Mouse (Mus musculus): Measurements from ENCODE around the gene Duxbl1. TPM values are rescaled to one million over a fixed set of nuclear protein-coding genes. Genes with fewer than 3 reads are reported as not detected.
"Not testable (repeated sequence)": the region's sequence is repeated elsewhere in the genome, so short reads cannot be mapped to it uniquely, and the experiment has no call there.

Duxbl1 gene
- polyA plus RNA-seq, 1 experiment from 2014 or later = 0.62 TPM

DNA sequence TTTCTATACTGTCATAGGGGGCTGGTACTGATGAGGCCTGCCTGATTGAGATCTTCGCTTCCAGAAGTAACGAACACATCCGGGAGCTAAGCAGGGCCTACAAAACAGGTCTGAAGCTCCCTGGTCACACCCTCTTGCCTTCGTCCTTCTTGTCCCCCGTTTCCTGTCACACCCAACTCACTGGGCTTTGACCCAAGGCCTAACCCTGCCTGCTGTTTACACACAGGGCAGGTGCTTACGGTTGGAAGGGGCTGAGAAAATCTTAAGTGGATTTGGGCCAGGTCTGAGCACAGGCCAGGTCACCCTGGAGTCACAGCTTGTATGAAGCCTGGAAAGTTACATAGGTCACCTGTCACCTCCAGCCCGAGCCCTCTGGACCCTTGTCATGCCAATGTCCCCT, 38.0 kb downstream of the Duxbl1 start:
- H3K27ac ChIP-seq (replicated peaks in 1 of 2; ENCODE audit: control insufficient read depth in 1 of 2, insufficient read depth in 1 of 2, low read depth in 2 of 2, low read length in 2 of 2); H3K36me3 ChIP-seq (ENCODE audit: control insufficient read depth, insufficient read depth, low read length); H3K9ac ChIP-seq (ENCODE audit: low read length); H3K4me2 ChIP-seq (ENCODE audit: low read length); H3K9me3 ChIP-seq (ENCODE audit: control insufficient read depth, low read length); H3K4me3 ChIP-seq (ENCODE audit: control insufficient read depth in 1 of 2, insufficient read depth in 1 of 2, low read depth in 1 of 2, low read length in 2 of 2); H3K27me3 ChIP-seq (ENCODE audit: control insufficient read depth, insufficient read depth, low read length); H3K4me1 ChIP-seq (ENCODE audit: control insufficient read depth in 2 of 2, insufficient read depth in 2 of 2, low read length in 2 of 2); ATAC-seq (ENCODE audit: insufficient number of reproducible peaks, insufficient read depth, low FRiP score, low read depth): not testable (repeated sequence)
- no CpG with 5 or more reads among the region's 7 CpGs for WGBS

DNA sequence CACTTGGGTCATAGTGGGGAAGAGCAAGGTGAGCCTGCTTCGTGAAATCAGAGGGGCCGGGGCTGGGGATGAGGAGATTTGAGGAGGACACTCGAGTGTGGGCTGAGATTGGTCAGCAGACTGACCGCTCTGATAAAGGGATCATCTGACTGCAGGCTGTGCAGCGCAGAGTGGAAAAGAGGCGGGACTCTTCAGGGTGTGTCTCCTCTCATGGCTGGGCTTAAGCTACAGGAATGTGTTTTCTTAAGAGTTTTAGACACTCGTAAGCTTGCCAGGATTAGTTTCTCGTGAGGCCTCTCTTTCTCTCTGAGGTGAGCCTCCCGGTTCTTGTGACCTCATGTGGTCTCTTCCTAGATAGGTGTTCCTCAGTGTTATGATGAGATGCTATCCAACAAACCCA, 43.2 kb downstream of the Duxbl1 start:
- ATAC-seq (ENCODE audit: insufficient number of reproducible peaks, insufficient read depth, low FRiP score, low read depth); H3K4me2 ChIP-seq (ENCODE audit: low read length); H3K36me3 ChIP-seq (ENCODE audit: control insufficient read depth, insufficient read depth, low read length); H3K4me3 ChIP-seq (ENCODE audit: control insufficient read depth in 1 of 2, insufficient read depth in 1 of 2, low read depth in 1 of 2, low read length in 2 of 2); H3K9ac ChIP-seq (ENCODE audit: low read length); H3K27me3 ChIP-seq (ENCODE audit: control insufficient read depth, insufficient read depth, low read length); H3K9me3 ChIP-seq (ENCODE audit: control insufficient read depth, low read length); H3K27ac ChIP-seq (replicated peaks in 1 of 2; ENCODE audit: control insufficient read depth in 1 of 2, insufficient read depth in 1 of 2, low read depth in 2 of 2, low read length in 2 of 2); H3K4me1 ChIP-seq (ENCODE audit: control insufficient read depth in 2 of 2, insufficient read depth in 2 of 2, low read length in 2 of 2): not testable (repeated sequence)
- WGBS = no CpG with 5 or more reads among the region's 9 CpGs

DNA sequence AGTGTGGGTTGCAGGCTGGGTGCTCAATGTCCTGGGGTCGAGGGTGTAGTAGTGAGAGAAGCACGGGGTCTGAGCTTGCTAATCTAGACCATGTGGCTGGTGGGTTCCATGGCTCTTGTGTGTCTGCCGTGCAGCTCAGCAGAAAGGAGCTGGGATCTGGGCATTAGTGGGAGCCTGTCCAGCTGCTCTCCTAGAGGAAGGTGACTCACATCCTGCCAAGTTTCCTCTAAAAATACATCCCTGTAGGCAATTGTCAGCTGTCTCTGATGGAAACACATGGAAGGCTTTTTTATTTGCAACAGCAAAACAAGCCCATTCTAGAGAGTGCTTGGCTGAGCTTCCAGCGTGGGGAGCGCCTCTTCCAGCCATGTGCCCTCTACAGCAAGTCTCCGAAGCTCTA, 44.5 kb downstream of the Duxbl1 start:
- ATAC-seq (ENCODE audit: insufficient number of reproducible peaks, insufficient read depth, low FRiP score, low read depth); H3K36me3 ChIP-seq (ENCODE audit: control insufficient read depth, insufficient read depth, low read length); H3K9ac ChIP-seq (ENCODE audit: low read length); H3K4me1 ChIP-seq (ENCODE audit: control insufficient read depth in 2 of 2, insufficient read depth in 2 of 2, low read length in 2 of 2); H3K27ac ChIP-seq (replicated peaks in 1 of 2; ENCODE audit: control insufficient read depth in 1 of 2, insufficient read depth in 1 of 2, low read depth in 2 of 2, low read length in 2 of 2); H3K9me3 ChIP-seq (ENCODE audit: control insufficient read depth, low read length); H3K27me3 ChIP-seq (ENCODE audit: control insufficient read depth, insufficient read depth, low read length); H3K4me2 ChIP-seq (ENCODE audit: low read length); H3K4me3 ChIP-seq (ENCODE audit: control insufficient read depth in 1 of 2, insufficient read depth in 1 of 2, low read depth in 1 of 2, low read length in 2 of 2): not testable (repeated sequence)
- no CpG with 5 or more reads among the region's 6 CpGs for WGBS

DNA sequence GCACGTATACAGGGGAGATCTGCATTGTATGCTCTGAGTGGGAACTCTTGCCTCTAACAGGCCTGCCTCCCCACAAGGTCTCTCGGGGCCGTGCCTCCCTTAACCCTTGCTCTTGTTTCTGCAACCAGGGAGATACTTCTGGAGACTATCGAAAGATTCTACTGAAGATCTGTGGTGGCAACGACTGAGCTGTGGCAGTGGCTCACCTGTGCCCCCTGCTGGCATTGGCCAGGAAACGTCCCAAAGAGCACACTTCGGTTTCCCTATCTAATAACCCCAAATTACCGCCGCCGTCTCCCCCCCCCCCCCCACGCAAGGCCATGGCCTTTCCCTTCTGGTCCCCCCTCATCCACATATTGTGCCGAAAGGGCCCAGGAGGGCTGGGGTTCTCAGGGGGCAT, 47.3 kb downstream of the Duxbl1 start:
- H3K4me3 ChIP-seq (ENCODE audit: control insufficient read depth in 1 of 2, insufficient read depth in 1 of 2, low read depth in 1 of 2, low read length in 2 of 2); H3K27ac ChIP-seq (replicated peaks in 1 of 2; ENCODE audit: control insufficient read depth in 1 of 2, insufficient read depth in 1 of 2, low read depth in 2 of 2, low read length in 2 of 2); H3K9me3 ChIP-seq (ENCODE audit: control insufficient read depth, low read length); H3K4me2 ChIP-seq (ENCODE audit: low read length); H3K27me3 ChIP-seq (ENCODE audit: control insufficient read depth, insufficient read depth, low read length); H3K4me1 ChIP-seq (ENCODE audit: control insufficient read depth in 2 of 2, insufficient read depth in 2 of 2, low read length in 2 of 2); H3K9ac ChIP-seq (ENCODE audit: low read length); H3K36me3 ChIP-seq (ENCODE audit: control insufficient read depth, insufficient read depth, low read length); ATAC-seq (ENCODE audit: insufficient number of reproducible peaks, insufficient read depth, low FRiP score, low read depth): not testable (repeated sequence)
- no CpG with 5 or more reads among the region's 12 CpGs for WGBS

DNA sequence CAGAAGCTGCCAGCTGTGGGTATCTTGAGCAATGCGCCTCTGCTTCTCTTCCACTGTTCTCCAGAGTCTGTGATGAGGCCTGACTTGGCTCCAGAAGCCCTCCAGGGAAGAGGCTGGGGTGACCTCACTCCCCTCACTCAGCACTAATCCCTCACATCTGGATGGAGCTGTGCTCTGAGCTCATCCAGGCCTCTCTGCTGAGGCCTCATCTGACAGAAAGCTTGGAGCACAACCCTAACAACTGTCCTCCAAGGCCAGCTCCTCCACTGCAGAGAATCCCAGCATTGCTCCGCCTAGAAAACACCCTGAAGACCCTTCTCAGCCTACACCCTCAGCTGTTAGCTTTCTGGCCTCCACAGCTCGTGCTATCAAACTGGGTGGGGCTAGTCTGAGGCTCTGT, 56.0 kb downstream of the Duxbl1 start:
- not testable (repeated sequence) for H3K9ac ChIP-seq (ENCODE audit: low read length); H3K4me1 ChIP-seq (ENCODE audit: control insufficient read depth in 2 of 2, insufficient read depth in 2 of 2, low read length in 2 of 2); H3K9me3 ChIP-seq (ENCODE audit: control insufficient read depth, low read length); H3K4me3 ChIP-seq (ENCODE audit: control insufficient read depth in 1 of 2, insufficient read depth in 1 of 2, low read depth in 1 of 2, low read length in 2 of 2); H3K4me2 ChIP-seq (ENCODE audit: low read length); H3K27ac ChIP-seq (replicated peaks in 1 of 2; ENCODE audit: control insufficient read depth in 1 of 2, insufficient read depth in 1 of 2, low read depth in 2 of 2, low read length in 2 of 2); H3K36me3 ChIP-seq (ENCODE audit: control insufficient read depth, insufficient read depth, low read length); ATAC-seq (ENCODE audit: insufficient number of reproducible peaks, insufficient read depth, low FRiP score, low read depth); H3K27me3 ChIP-seq (ENCODE audit: control insufficient read depth, insufficient read depth, low read length)
- no CpG with 5 or more reads among the region's 3 CpGs for WGBS

DNA sequence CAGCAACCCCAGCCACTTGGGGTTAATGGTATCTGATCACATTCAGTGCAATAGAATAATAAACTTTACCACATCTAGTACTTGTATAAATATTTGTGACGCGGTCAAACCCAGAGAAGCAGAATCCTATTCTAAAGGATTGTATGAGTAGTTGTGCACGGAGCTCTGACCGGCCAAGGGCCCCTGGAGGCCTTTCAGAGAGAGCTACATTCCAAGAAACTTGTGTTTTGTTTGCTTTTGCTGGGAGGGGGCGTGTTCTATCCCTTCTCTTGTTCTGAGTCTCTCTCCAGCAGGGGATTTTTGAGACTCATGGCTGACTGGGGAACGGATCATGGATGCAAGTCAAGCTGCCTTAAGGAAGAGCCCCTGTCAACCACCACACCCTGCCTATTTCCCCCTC, 57.1 kb downstream of the Duxbl1 start:
- H3K9me3 ChIP-seq (ENCODE audit: control insufficient read depth, low read length); H3K27me3 ChIP-seq (ENCODE audit: control insufficient read depth, insufficient read depth, low read length); H3K27ac ChIP-seq (replicated peaks in 1 of 2; ENCODE audit: control insufficient read depth in 1 of 2, insufficient read depth in 1 of 2, low read depth in 2 of 2, low read length in 2 of 2); H3K4me2 ChIP-seq (ENCODE audit: low read length); H3K9ac ChIP-seq (ENCODE audit: low read length); H3K4me1 ChIP-seq (ENCODE audit: control insufficient read depth in 2 of 2, insufficient read depth in 2 of 2, low read length in 2 of 2); H3K4me3 ChIP-seq (ENCODE audit: control insufficient read depth in 1 of 2, insufficient read depth in 1 of 2, low read depth in 1 of 2, low read length in 2 of 2); ATAC-seq (ENCODE audit: insufficient number of reproducible peaks, insufficient read depth, low FRiP score, low read depth); H3K36me3 ChIP-seq (ENCODE audit: control insufficient read depth, insufficient read depth, low read length): not testable (repeated sequence)
- no CpG with 5 or more reads among the region's 6 CpGs for WGBS

Other genes starting within 250 kb of the Duxbl1 start
- gene Zcchc24, start 209.5 kb upstream of the Duxbl1 start, polyA plus RNA-seq (2014; fragmentation: Nextera tagmentation; extraction: Ambion mirVana) = 31.8 and 33.0 TPM in 2 replicates
- 29.4 and 30.2 TPM in 2 replicates for gene Anxa11, start 136.4 kb upstream of the Duxbl1 start, polyA plus RNA-seq (2014; fragmentation: Nextera tagmentation; extraction: Ambion mirVana)
- gene Plac9a, start 75.5 kb upstream of the Duxbl1 start, polyA plus RNA-seq (2014; fragmentation: Nextera tagmentation; extraction: Ambion mirVana) = not detected in 2 replicates
- 3.0 and 3.1 TPM in 2 replicates for gene Tmem254a, start 50.9 kb upstream of the Duxbl1 start, polyA plus RNA-seq (2014; fragmentation: Nextera tagmentation; extraction: Ambion mirVana)
- gene Cphx1, start 40.3 kb upstream of the Duxbl1 start, polyA plus RNA-seq (2014; fragmentation: Nextera tagmentation; extraction: Ambion mirVana) = 0.16 TPM in 1 of 2 replicates, not detected in the other
- 5.9 and 7.5 TPM in 2 replicates for gene Gm9780, start 64.1 kb downstream of the Duxbl1 start, polyA plus RNA-seq (2014; fragmentation: Nextera tagmentation; extraction: Ambion mirVana)
- gene Tmem254c, start 88.8 kb downstream of the Duxbl1 start, polyA plus RNA-seq (2014; fragmentation: Nextera tagmentation; extraction: Ambion mirVana) = 28.1 and 29.2 TPM in 2 replicates
- not detected in 2 replicates for gene Cphx2, start 102.9 kb downstream of the Duxbl1 start, polyA plus RNA-seq (2014; fragmentation: Nextera tagmentation; extraction: Ambion mirVana)
- not detected in 2 replicates for gene Cphx3, start 103.7 kb downstream of the Duxbl1 start, polyA plus RNA-seq (2014; fragmentation: Nextera tagmentation; extraction: Ambion mirVana)
- gene Duxbl2, start 139.8 kb downstream of the Duxbl1 start, polyA plus RNA-seq (2014; fragmentation: Nextera tagmentation; extraction: Ambion mirVana) = 0.98 TPM in 1 of 2 replicates, not detected in the other
- gene Plac9b, start 203.9 kb downstream of the Duxbl1 start, polyA plus RNA-seq (2014; fragmentation: Nextera tagmentation; extraction: Ambion mirVana) = 5.8 and 8.3 TPM in 2 replicates
- gene Tmem254b, start 228.5 kb downstream of the Duxbl1 start, polyA plus RNA-seq (2014; fragmentation: Nextera tagmentation; extraction: Ambion mirVana) = 15.7 and 19.2 TPM in 2 replicates

All from heart, embryonic 14.5 days (tissue).